Mouse (Mus musculus): ENCODE data around the gene Prpf8. TPM values are rescaled to one million over a fixed set of nuclear protein-coding genes. Genes with fewer than 3 reads are reported as not detected.

Prpf8 gene
- polyA plus RNA-seq, 1 experiment = 35.1 TPM

DNA sequence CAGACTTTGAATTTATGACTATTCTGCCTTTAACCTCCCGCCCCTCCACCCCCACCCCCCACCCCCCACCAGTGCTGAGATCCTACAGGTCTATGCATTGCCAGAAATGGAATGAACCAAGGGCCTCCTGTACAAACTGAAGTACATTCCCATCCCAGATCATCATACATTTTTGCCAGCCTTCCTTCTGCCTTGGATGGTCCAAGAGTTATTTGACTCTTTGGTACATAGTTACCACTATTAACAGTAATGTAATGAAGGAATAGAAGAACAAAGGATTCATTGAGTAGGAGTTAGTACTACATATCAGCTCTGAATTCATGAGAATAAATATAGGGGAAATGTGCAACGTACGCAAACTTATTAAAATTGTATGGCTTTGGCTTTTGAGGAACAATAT is 424 bp upstream of the Prpf8 start:
- Histone ChIP-seq H3K36me3 (replicated peaks; ENCODE audit: low read length) (peaks cover 32% of the 10 kb centered on the region), H3K27me3 (replicated peaks) (no peaks in the 10 kb centered on the region), H3K9me3 (no peaks in the 10 kb centered on the region), H3K4me3 (replicated peaks) (peak overlapping the region; percentile 98), H3K4me1 (peaks cover 31% of the 10 kb centered on the region)
- TF ChIP-seq FLI1 (IDR thresholded peaks at IDR 0.05; ENCODE audit: low read length) (no peak), GATA1 (IDR thresholded peaks at IDR 0.05; ENCODE audit: borderline replicate concordance, low read length) (no peak)

DNA sequence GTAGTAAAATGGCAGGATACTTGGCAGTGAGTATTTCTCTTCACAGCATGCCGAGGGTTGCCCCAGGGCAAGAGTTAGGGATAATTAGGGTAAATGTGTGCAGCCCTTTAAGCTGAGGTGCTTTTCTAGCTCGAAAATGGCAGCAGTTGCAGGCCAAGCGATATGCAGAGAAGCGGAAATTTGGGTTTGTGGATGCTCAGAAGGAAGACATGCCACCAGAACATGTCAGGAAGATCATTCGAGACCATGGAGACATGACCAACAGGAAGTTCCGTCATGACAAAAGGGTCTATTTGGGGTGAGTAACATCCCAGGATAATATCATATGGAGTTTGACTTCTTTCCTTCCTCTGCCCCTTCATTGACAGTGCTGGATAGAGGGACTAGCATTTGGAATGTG is 880 bp downstream of the Prpf8 start:
- no peaks in the 10 kb centered on the region for H3K9me3 ChIP-seq
- H3K27me3 ChIP-seq (replicated peaks) = no peaks in the 10 kb centered on the region
- H3K36me3 ChIP-seq (replicated peaks; ENCODE audit: low read length) = peaks cover 45% of the 10 kb centered on the region
- H3K4me3 ChIP-seq (replicated peaks) = peak overlapping the region; percentile 98
- TF ChIP-seq GATA1 (IDR thresholded peaks at IDR 0.05; ENCODE audit: borderline replicate concordance, low read length) (no peak), FLI1 (IDR thresholded peaks at IDR 0.05; ENCODE audit: low read length) (no peak)
- peaks cover 28% of the 10 kb centered on the region for H3K4me1 ChIP-seq

DNA sequence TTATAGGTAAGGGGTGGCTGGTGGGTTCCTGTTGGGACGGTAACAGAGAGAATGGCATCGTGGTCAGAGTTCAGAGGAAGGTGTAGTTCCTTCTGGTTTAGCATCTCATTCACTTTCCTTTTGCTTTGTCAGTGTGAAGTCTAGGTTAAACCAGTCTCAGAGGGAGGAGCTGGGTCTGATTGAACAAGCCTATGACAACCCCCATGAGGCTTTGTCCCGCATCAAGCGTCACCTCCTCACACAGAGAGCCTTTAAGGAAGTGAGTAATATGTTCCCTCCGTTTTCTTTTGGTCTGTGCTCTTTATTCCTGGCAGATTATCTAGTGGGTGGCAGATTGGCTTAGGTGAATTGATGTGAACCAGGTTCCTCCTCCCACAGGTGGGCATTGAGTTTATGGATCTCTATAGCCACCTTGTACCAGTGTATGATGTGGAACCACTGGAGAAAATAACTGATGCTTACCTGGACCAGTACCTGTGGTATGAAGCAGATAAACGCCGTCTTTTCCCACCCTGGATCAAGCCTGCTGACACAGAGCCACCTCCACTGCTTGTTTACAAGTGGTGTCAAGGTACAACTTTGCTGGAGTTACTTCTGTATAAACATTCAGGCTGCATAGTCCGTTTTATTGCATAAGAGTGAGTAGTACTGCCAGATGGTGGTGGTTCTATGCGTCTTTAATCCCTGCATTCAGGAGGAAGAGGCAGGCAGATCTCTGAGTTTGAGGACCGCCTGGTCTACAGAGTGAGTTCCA is 7.9 kb downstream of the Prpf8 start:
- no peaks in the 10 kb centered on the region for H3K27me3 ChIP-seq (replicated peaks)
- no peak overlapping the region for H3K4me3 ChIP-seq (replicated peaks)
- H3K4me1 ChIP-seq = peaks cover 27% of the 10 kb centered on the region
- H3K36me3 ChIP-seq (replicated peaks; ENCODE audit: low read length) = peaks cover 99% of the 10 kb centered on the region
- TF ChIP-seq GATA1 (IDR thresholded peaks at IDR 0.05; ENCODE audit: borderline replicate concordance, low read length) = no peak
- no peak for TF ChIP-seq FLI1 (IDR thresholded peaks at IDR 0.05; ENCODE audit: low read length)
- H3K9me3 ChIP-seq = no peaks in the 10 kb centered on the region

DNA sequence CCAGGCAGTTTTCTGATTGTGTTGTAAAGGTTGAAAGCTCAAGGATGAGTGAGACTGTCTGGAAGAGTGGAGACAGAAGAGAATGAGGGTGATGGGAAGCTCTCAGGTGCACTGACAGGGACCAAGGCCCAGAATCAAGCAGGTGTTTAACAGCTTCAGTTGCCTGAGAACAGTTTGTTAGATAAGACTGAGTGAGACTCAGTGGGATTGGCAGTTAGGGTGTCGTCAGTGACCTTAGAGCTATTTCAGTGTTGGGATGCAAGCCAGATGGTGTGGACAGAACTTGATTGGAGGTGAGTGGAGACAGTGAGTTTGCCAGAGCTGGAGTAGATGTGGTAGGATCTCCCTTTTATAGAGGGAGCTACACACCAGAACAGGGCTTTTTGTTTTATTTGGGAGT is 11.5 kb downstream of the Prpf8 start:
- no peaks in the 10 kb centered on the region for H3K9me3 ChIP-seq
- no peak overlapping the region for H3K4me3 ChIP-seq (replicated peaks)
- no peak for TF ChIP-seq FLI1 (IDR thresholded peaks at IDR 0.05; ENCODE audit: low read length)
- no peak for TF ChIP-seq GATA1 (IDR thresholded peaks at IDR 0.05; ENCODE audit: borderline replicate concordance, low read length)
- H3K27me3 ChIP-seq (replicated peaks) = no peaks in the 10 kb centered on the region
- peaks cover 99% of the 10 kb centered on the region for H3K36me3 ChIP-seq (replicated peaks; ENCODE audit: low read length)
- H3K4me1 ChIP-seq = peaks cover 24% of the 10 kb centered on the region

DNA sequence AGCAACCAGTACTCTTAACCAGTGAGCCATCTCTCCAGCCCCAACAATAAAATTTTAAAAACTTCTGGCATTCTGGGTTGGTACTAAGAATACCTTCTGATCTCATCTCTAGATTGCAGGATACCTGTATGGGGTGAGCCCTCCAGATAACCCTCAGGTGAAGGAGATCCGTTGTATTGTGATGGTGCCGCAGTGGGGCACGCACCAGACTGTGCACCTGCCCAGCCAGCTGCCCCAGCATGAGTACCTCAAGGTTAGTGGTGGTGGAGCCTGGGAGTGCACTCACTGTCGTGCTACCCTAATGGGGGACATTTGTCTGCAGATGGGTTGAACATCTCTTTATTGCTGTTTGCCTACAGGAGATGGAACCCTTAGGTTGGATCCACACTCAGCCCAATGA is 21.5 kb downstream of the Prpf8 start:
- Histone ChIP-seq H3K4me1 (peaks cover 52% of the 10 kb centered on the region), H3K27me3 (replicated peaks) (no peaks in the 10 kb centered on the region), H3K9me3 (no peaks in the 10 kb centered on the region), H3K4me3 (replicated peaks) (peak overlapping the region; percentile 16), H3K36me3 (replicated peaks; ENCODE audit: low read length) (peaks cover 83% of the 10 kb centered on the region)
- TF ChIP-seq GATA1 (IDR thresholded peaks at IDR 0.05; ENCODE audit: borderline replicate concordance, low read length) (no peak), FLI1 (IDR thresholded peaks at IDR 0.05; ENCODE audit: low read length) (no peak)

DNA sequence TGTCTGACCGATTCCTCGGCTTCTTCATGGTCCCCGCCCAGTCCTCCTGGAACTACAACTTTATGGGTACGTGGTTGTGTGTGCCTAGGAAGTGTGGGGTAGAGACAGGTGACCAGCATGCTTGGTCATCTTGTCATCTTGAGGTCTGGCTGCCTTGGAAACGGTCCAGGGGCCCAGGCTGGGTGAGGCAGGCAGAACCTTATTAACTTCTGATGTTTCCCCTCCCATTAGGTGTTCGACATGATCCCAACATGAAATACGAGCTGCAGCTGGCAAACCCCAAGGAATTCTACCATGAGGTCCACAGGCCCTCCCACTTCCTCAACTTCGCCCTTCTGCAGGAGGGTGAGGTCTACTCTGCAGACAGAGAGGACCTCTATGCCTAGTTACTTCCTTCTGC is 22.3 kb downstream of the Prpf8 start:
- H3K9me3 ChIP-seq = no peaks in the 10 kb centered on the region
- TF ChIP-seq FLI1 (IDR thresholded peaks at IDR 0.05; ENCODE audit: low read length) = no peak
- TF ChIP-seq GATA1 (IDR thresholded peaks at IDR 0.05; ENCODE audit: borderline replicate concordance, low read length) = no peak
- peaks cover 76% of the 10 kb centered on the region for H3K36me3 ChIP-seq (replicated peaks; ENCODE audit: low read length)
- H3K4me1 ChIP-seq = peaks cover 59% of the 10 kb centered on the region
- H3K27me3 ChIP-seq (replicated peaks) = no peaks in the 10 kb centered on the region
- H3K4me3 ChIP-seq (replicated peaks) = peak overlapping the region; percentile 1

DNA sequence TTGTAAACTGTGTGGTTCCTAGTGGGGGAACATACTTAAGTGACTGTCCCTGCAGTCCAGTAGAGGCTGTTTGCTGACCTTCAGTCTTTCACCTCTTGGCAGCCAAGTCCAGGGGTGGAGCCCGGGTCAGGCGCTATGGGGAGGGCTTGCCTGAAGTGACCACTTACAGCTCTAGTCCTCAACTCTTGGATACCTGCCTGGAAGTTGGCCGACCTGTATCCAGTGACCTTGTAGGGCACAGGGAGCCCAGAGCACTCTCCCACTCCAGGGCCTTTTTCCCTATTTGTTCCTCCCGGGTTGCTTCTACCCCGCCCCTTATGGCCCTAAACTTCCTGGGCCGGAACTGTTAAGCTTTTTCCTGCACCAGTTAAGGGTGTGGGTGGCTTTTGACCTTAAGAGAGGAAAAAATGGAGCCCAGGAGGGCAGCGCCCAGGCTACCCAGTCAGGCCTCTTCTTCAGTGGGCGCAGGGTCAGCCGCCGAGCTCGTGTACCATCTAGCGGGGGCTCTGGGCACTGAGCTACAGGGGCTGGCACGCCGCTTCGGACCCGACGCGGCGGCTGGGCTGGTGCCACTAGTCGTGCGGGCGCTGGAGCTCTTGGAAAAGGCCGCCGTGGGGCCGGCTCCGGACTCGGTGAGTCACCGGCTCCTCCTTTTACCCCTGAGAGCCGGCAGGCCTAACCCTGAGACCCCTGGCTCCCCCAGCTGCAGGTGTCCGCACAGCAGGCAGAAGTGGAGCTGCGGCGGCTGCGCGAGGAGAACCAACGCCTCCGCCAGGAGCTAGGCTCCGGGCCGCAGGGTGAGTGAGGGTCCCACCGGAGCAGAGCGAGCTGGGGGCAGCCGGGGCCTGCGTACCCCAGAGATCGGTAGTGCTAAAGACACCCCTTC is 23.4 kb downstream of the Prpf8 start, which contains the start of gene Rilp:
TSS of gene Rilp (plus strand) at position 354 of the 886 bp plus-strand sequence.
- Histone ChIP-seq H3K4me1 (peaks cover 70% of the 10 kb centered on the region), H3K36me3 (replicated peaks; ENCODE audit: low read length) (peaks cover 74% of the 10 kb centered on the region)

DNA sequence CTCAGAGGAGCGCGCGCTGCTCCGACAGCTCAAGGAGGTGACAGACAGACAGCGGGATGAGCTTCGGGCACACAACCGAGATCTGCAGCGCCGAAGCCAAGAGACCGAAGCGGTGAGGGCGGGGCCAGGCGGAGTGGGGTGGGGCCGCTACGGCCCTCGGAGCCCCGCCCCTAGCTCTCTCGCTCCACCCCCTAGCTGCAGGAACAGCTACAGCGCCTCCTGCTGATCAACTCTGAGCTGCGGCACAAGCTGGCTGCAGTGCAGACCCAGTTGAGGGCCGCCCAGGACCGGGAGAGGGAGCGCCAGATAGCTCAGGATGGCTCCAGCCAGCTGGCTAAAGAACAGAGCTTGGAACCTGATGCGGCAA is 24.0 kb downstream of the Prpf8 start:
- peaks cover 76% of the 10 kb centered on the region for H3K4me1 ChIP-seq
- TF ChIP-seq GATA1 (IDR thresholded peaks at IDR 0.05; ENCODE audit: borderline replicate concordance, low read length) (no peak), FLI1 (IDR thresholded peaks at IDR 0.05; ENCODE audit: low read length) (no peak)
- H3K27me3 ChIP-seq (replicated peaks) = no peaks in the 10 kb centered on the region
- peaks cover 74% of the 10 kb centered on the region for H3K36me3 ChIP-seq (replicated peaks; ENCODE audit: low read length)
- H3K9me3 ChIP-seq = no peaks in the 10 kb centered on the region
- H3K4me3 ChIP-seq (replicated peaks) = peak overlapping the region; percentile 93

More for the DNA sequence above, 23.4 kb downstream of the Prpf8 start, which contains the start of gene Rilp:
- Histone ChIP-seq H3K27me3 (replicated peaks) (no peaks in the 10 kb centered on the region), H3K4me3 (replicated peaks) (peak within 1 kb of the TSS; percentile 93), H3K9me3 (no peaks in the 10 kb centered on the region)
- TF ChIP-seq FLI1 (IDR thresholded peaks at IDR 0.05; ENCODE audit: low read length) (no peak), GATA1 (IDR thresholded peaks at IDR 0.05; ENCODE audit: borderline replicate concordance, low read length) (no peak)

DNA sequence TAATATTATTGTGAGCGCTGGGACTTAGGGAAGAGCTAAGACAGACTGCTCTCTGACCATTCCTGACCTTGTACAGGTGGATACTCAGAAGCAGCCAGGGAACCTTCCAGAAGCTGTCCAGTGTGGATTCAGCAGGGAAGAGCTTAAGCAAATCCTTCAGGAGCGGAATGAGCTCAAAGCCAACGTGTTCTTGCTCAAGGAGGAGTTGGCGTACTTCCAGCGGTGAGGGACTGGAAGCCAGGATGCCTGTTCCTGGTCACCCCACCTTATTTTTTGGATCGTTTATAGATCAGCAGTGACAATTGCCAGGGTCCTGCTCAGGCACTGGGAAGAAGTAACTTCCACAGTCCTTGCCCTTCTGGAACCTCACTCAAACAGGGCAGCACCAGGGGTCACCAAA is 24.6 kb downstream of the Prpf8 start:
- H3K36me3 ChIP-seq (replicated peaks; ENCODE audit: low read length) = peaks cover 71% of the 10 kb centered on the region
- H3K4me1 ChIP-seq = peaks cover 76% of the 10 kb centered on the region
- H3K9me3 ChIP-seq = no peaks in the 10 kb centered on the region
- no peak overlapping the region for H3K4me3 ChIP-seq (replicated peaks)
- TF ChIP-seq GATA1 (IDR thresholded peaks at IDR 0.05; ENCODE audit: borderline replicate concordance, low read length) (no peak), FLI1 (IDR thresholded peaks at IDR 0.05; ENCODE audit: low read length) (no peak)
- H3K27me3 ChIP-seq (replicated peaks) = no peaks in the 10 kb centered on the region
